Mouse (Mus musculus): ENCODE results near the gene Ube2t. TPM values are rescaled to one million over a fixed set of nuclear protein-coding genes. Genes with fewer than 3 reads are reported as not detected.

Gene Ube2t
- 7.6 and 9.1 TPM in 2 replicates for polyA plus RNA-seq (2014; fragmentation: Nextera tagmentation; extraction: Ambion mirVana)

GRCm38 (mm10) chr1:134962053-134962803 lies at the start of gene Ube2t:
Gene Ube2t (plus strand): TSS chr1:134962565.
- H3K9ac ChIP-seq (replicated peaks; ENCODE audit: low read depth, low read length): peak within 1 kb of the TSS; percentile 50; the same call in 1 of the 2 replicates
- no peaks in the 10 kb centered on the region for H3K27me3 ChIP-seq (ENCODE audit: control insufficient read depth, insufficient read depth, low read length)
- peak within 1 kb of the TSS; percentile 64 for H3K4me2 ChIP-seq (ENCODE audit: low read depth, low read length)
- no peaks in the 10 kb centered on the region for H3K36me3 ChIP-seq (ENCODE audit: control insufficient read depth, insufficient read depth, low read length)
- ATAC-seq (ENCODE audit: low read depth): peak; percentile 100
- H3K9me3 ChIP-seq (ENCODE audit: control insufficient read depth, low read length): no peaks in the 10 kb centered on the region
- WGBS: 4% methylated on average over 50 of the region's 50 CpGs
- H3K4me3 ChIP-seq (ENCODE audit: low read depth, low read length): peak within 1 kb of the TSS; percentile 67
- peaks cover 10% of the 10 kb centered on the region for H3K4me1 ChIP-seq (ENCODE audit: control insufficient read depth, insufficient read depth, low read length)
- no peak within 1 kb of the TSS for H3K27ac ChIP-seq (ENCODE audit: low read depth, low read length)

- no peak overlapping the region for H3K4me2 ChIP-seq (ENCODE audit: low read depth, low read length)
- 78% methylated on average over 4 of the region's 4 CpGs for WGBS
- no peaks in the 10 kb centered on the region for H3K36me3 ChIP-seq (ENCODE audit: control insufficient read depth, insufficient read depth, low read length)
- H3K4me1 ChIP-seq (ENCODE audit: control insufficient read depth, insufficient read depth, low read length): no peaks in the 10 kb centered on the region
- no peaks in the 10 kb centered on the region for H3K9me3 ChIP-seq (ENCODE audit: control insufficient read depth, low read length)
- no peak overlapping the region for H3K27ac ChIP-seq (ENCODE audit: low read depth, low read length)
- H3K27me3 ChIP-seq (ENCODE audit: control insufficient read depth, insufficient read depth, low read length): no peaks in the 10 kb centered on the region
- no peak for ATAC-seq (ENCODE audit: low read depth)
- H3K4me3 ChIP-seq (ENCODE audit: low read depth, low read length): no peak overlapping the region
- no peak overlapping the region for H3K9ac ChIP-seq (replicated peaks; ENCODE audit: low read depth, low read length)
These were observed 48.8 kb upstream of the Ube2t start for GRCm38 (mm10) chr1:134913535-134913934.

- 85% methylated on average over 4 of the region's 4 CpGs for WGBS
- Histone ChIP-seq H3K4me2 (ENCODE audit: low read depth, low read length) (no peak overlapping the region), H3K4me3 (ENCODE audit: low read depth, low read length) (no peak overlapping the region), H3K27me3 (ENCODE audit: control insufficient read depth, insufficient read depth, low read length) (no peaks in the 10 kb centered on the region), H3K9me3 (ENCODE audit: control insufficient read depth, low read length) (no peaks in the 10 kb centered on the region), H3K36me3 (ENCODE audit: control insufficient read depth, insufficient read depth, low read length) (no peaks in the 10 kb centered on the region), H3K27ac (ENCODE audit: low read depth, low read length) (no peak overlapping the region), H3K9ac (replicated peaks; ENCODE audit: low read depth, low read length) (no peak overlapping the region), H3K4me1 (ENCODE audit: control insufficient read depth, insufficient read depth, low read length) (no peaks in the 10 kb centered on the region)
- ATAC-seq (ENCODE audit: low read depth): no peak
These were observed 46.9 kb upstream of the Ube2t start for GRCm38 (mm10) chr1:134915421-134915820.

- no peak overlapping the region for H3K27ac ChIP-seq (ENCODE audit: low read depth, low read length)
- no peak overlapping the region for H3K4me2 ChIP-seq (ENCODE audit: low read depth, low read length)
- H3K27me3 ChIP-seq (ENCODE audit: control insufficient read depth, insufficient read depth, low read length): no peaks in the 10 kb centered on the region
- H3K4me3 ChIP-seq (ENCODE audit: low read depth, low read length): no peak overlapping the region
- no peaks in the 10 kb centered on the region for H3K36me3 ChIP-seq (ENCODE audit: control insufficient read depth, insufficient read depth, low read length)
- H3K9ac ChIP-seq (replicated peaks; ENCODE audit: low read depth, low read length): no peak overlapping the region
- no peaks in the 10 kb centered on the region for H3K4me1 ChIP-seq (ENCODE audit: control insufficient read depth, insufficient read depth, low read length)
- WGBS: 92% methylated on average over 6 of the region's 6 CpGs
- no peaks in the 10 kb centered on the region for H3K9me3 ChIP-seq (ENCODE audit: control insufficient read depth, low read length)
- no peak for ATAC-seq (ENCODE audit: low read depth)
These were observed 43.4 kb upstream of the Ube2t start for GRCm38 (mm10) chr1:134919010-134919409.

GRCm38 (mm10) chr1:134932431-134932830 lies 29.9 kb upstream of the Ube2t start:
- no peaks in the 10 kb centered on the region for H3K4me1 ChIP-seq (ENCODE audit: control insufficient read depth, insufficient read depth, low read length)
- WGBS: 53% methylated on average over 7 of the region's 7 CpGs
- H3K27ac ChIP-seq (ENCODE audit: low read depth, low read length): no peak overlapping the region
- no peak overlapping the region for H3K9ac ChIP-seq (replicated peaks; ENCODE audit: low read depth, low read length)
- H3K4me2 ChIP-seq (ENCODE audit: low read depth, low read length): no peak overlapping the region
- H3K9me3 ChIP-seq (ENCODE audit: control insufficient read depth, low read length): no peaks in the 10 kb centered on the region
- no peaks in the 10 kb centered on the region for H3K27me3 ChIP-seq (ENCODE audit: control insufficient read depth, insufficient read depth, low read length)
- no peak for ATAC-seq (ENCODE audit: low read depth)
- no peaks in the 10 kb centered on the region for H3K36me3 ChIP-seq (ENCODE audit: control insufficient read depth, insufficient read depth, low read length)
- no peak overlapping the region for H3K4me3 ChIP-seq (ENCODE audit: low read depth, low read length)

- 92% methylated on average over 6 of the region's 6 CpGs for WGBS
- no peak for ATAC-seq (ENCODE audit: low read depth)
- Histone ChIP-seq H3K4me3 (ENCODE audit: low read depth, low read length) (no peak overlapping the region), H3K27ac (ENCODE audit: low read depth, low read length) (no peak overlapping the region), H3K27me3 (ENCODE audit: control insufficient read depth, insufficient read depth, low read length) (no peaks in the 10 kb centered on the region), H3K4me2 (ENCODE audit: low read depth, low read length) (no peak overlapping the region), H3K9me3 (ENCODE audit: control insufficient read depth, low read length) (no peaks in the 10 kb centered on the region), H3K4me1 (ENCODE audit: control insufficient read depth, insufficient read depth, low read length) (no peaks in the 10 kb centered on the region), H3K9ac (replicated peaks; ENCODE audit: low read depth, low read length) (no peak overlapping the region), H3K36me3 (ENCODE audit: control insufficient read depth, insufficient read depth, low read length) (no peaks in the 10 kb centered on the region)
These were observed 26.0 kb upstream of the Ube2t start for GRCm38 (mm10) chr1:134936335-134936734.

- no peaks in the 10 kb centered on the region for H3K27me3 ChIP-seq (ENCODE audit: control insufficient read depth, insufficient read depth, low read length)
- H3K4me1 ChIP-seq (ENCODE audit: control insufficient read depth, insufficient read depth, low read length): no peaks in the 10 kb centered on the region
- H3K4me2 ChIP-seq (ENCODE audit: low read depth, low read length): no peak overlapping the region
- ATAC-seq (ENCODE audit: low read depth): no peak
- H3K4me3 ChIP-seq (ENCODE audit: low read depth, low read length): no peak overlapping the region
- no peaks in the 10 kb centered on the region for H3K9me3 ChIP-seq (ENCODE audit: control insufficient read depth, low read length)
- whole genome bisulfite sequencing: 91% methylated on average over 1 of the region's 1 CpGs
- H3K27ac ChIP-seq (ENCODE audit: low read depth, low read length): no peak overlapping the region
- no peak overlapping the region for H3K9ac ChIP-seq (replicated peaks; ENCODE audit: low read depth, low read length)
- H3K36me3 ChIP-seq (ENCODE audit: control insufficient read depth, insufficient read depth, low read length): no peaks in the 10 kb centered on the region
These were observed 24.1 kb upstream of the Ube2t start for GRCm38 (mm10) chr1:134938233-134938632.

- ATAC-seq (ENCODE audit: low read depth): no peak
These were observed 21.5 kb upstream of the Ube2t start for GRCm38 (mm10) chr1:134940863-134941262.

GRCm38 (mm10) chr1:134942898-134943297 lies 19.5 kb upstream of the Ube2t start:
- no peaks in the 10 kb centered on the region for H3K27me3 ChIP-seq (ENCODE audit: control insufficient read depth, insufficient read depth, low read length)
- no peak overlapping the region for H3K4me2 ChIP-seq (ENCODE audit: low read depth, low read length)
- no peak for ATAC-seq (ENCODE audit: low read depth)
- H3K4me1 ChIP-seq (ENCODE audit: control insufficient read depth, insufficient read depth, low read length): no peaks in the 10 kb centered on the region
- H3K9me3 ChIP-seq (ENCODE audit: control insufficient read depth, low read length): no peaks in the 10 kb centered on the region
- H3K36me3 ChIP-seq (ENCODE audit: control insufficient read depth, insufficient read depth, low read length): no peaks in the 10 kb centered on the region; the same call in 1 of the 2 replicates
- WGBS: 96% methylated on average over 2 of the region's 2 CpGs
- H3K4me3 ChIP-seq (ENCODE audit: low read depth, low read length): no peak overlapping the region
- no peak overlapping the region for H3K27ac ChIP-seq (ENCODE audit: low read depth, low read length)
- H3K9ac ChIP-seq (replicated peaks; ENCODE audit: low read depth, low read length): no peak overlapping the region

More at GRCm38 (mm10) chr1:134940863-134941262, 21.5 kb upstream of the Ube2t start:
- H3K4me2 ChIP-seq (ENCODE audit: low read depth, low read length): no peak overlapping the region
- no peak overlapping the region for H3K27ac ChIP-seq (ENCODE audit: low read depth, low read length)
- no peaks in the 10 kb centered on the region for H3K27me3 ChIP-seq (ENCODE audit: control insufficient read depth, insufficient read depth, low read length)
- H3K4me1 ChIP-seq (ENCODE audit: control insufficient read depth, insufficient read depth, low read length): no peaks in the 10 kb centered on the region
- no peaks in the 10 kb centered on the region for H3K9me3 ChIP-seq (ENCODE audit: control insufficient read depth, low read length)
- H3K4me3 ChIP-seq (ENCODE audit: low read depth, low read length): no peak overlapping the region
- 44% methylated on average over 4 of the region's 4 CpGs for WGBS
- no peaks in the 10 kb centered on the region for H3K36me3 ChIP-seq (ENCODE audit: control insufficient read depth, insufficient read depth, low read length)
- H3K9ac ChIP-seq (replicated peaks; ENCODE audit: low read depth, low read length): no peak overlapping the region

Measured in neural tube, embryonic 14.5 days (tissue).